Mouse (Mus musculus) CD4-positive helper T cell, adult 2 months (primary cell): ENCODE results near the gene Lrrc75b.

ENCODE experiments used
- DNase-seq: peaks from one replicate; pipeline ENCODE4 v3.0.0-alpha.2; 2012; ENCODE audit warnings: low read depth, missing footprints, low spot score

Lrrc75b gene

DNA sequence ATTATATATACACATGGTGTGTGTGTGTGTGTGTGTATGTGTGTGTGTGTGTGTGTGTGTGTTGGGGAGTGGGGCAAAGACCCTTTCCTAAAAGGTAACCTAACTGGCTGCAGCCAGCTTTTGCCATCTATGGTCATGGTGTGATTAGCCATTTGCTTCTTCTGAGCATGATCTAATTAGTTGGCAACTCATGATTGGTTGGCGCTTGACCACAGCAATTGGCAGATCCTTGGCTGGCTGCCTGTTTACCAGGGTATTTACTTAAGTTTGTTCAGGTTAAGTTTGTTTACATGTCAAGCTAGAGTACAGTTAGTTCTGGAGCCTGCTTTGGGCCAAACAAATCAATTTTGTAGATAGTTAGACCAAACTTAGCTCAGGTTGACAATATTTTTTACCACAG lies 58.5 kb downstream of the Lrrc75b start:
- no peak for DNase-seq

DNA sequence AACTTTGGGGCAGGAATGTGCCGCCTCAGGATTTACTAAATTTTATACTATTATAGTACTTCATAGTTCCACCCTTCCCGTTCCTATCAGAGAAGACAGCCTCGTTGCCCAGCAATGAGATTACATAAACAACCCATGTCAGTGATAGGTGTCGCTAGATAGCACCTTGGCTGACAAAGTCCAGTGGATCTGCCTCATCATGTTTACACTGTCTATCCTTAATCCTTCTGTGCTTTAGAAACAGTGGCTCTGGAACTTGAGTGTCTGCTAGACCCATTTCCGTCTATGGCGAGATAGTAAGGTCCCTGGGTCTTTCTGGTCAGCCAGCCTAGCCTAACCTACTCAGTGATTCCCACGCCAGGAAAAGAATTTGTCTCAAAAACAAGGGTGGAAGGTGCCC lies 59.8 kb downstream of the Lrrc75b start:
- no peak for DNase-seq
